Mouse (Mus musculus) bone marrow macrophage, adult 2 months (primary cell): ENCODE measurements at regions not wholly inside any gene's neighbourhood (a gene's known extent, or its start where the extent isn't known, plus 50 kb on each side); places are given as distances from the start of the nearest gene placed in this dataset.

ENCODE experiments used
- CTCF ChIP-seq: IDR thresholded peaks from 2 replicates; pipeline ENCODE4 v1.5.1; 2012; ENCODE audit warnings: low read depth, mild to moderate bottlenecking, low read length, moderate library complexity
- POLR2A ChIP-seq: IDR thresholded peaks from 2 replicates; pipeline ENCODE4 v1.6.1; 2012; ENCODE audit warnings: mild to moderate bottlenecking, low read depth, low read length, borderline replicate concordance

- TF ChIP-seq CTCF (no peak), POLR2A (no peak)
Observed at GRCm38 (mm10) chr19:56140540-56140939, 146.4 kb upstream of the Habp2 start.
